Mouse (Mus musculus) stomach, embryonic 15.5 days (tissue): ENCODE results near the gene Zfp423. TPM values are rescaled to one million over a fixed set of nuclear protein-coding genes. Genes with fewer than 3 reads are reported as not detected.

ENCODE experiments used
- ATAC-seq: fragments of 200-750 bp; cut with Nextera tagmentation; 2 replicates; pipeline ENCODE4 v1.8.0; 2017; ENCODE audit warnings: low read depth, moderate number of reproducible peaks, moderate TSS enrichment; ENCODE audit not compliant: insufficient read depth, low FRiP score
- H3K27ac ChIP-seq: fragments of 300-500 bp; sonication (generic); 2 replicates; pipeline ENCODE4 v1.5.1; 2015; ENCODE audit warnings: mild to moderate bottlenecking, inconsistent platforms
- H3K27me3 ChIP-seq: fragments of 300-500 bp; sonication (generic); replicated peaks from 2 replicates; pipeline ENCODE4 v1.6.1; 2015; ENCODE audit warnings: inconsistent platforms
- H3K36me3 ChIP-seq: fragments of 300-500 bp; sonication (generic); 2 replicates; pipeline ENCODE4 v1.6.1; 2015; ENCODE audit warnings: inconsistent platforms
- H3K4me1 ChIP-seq: fragments of 300-500 bp; sonication (generic); 2 replicates; pipeline ENCODE4 v1.6.1; 2015; ENCODE audit warnings: inconsistent platforms
- H3K4me2 ChIP-seq: fragments of 300-500 bp; sonication (generic); 2 replicates; pipeline ENCODE4 v1.6.1; 2015; ENCODE audit warnings: mild to moderate bottlenecking, inconsistent platforms
- H3K4me3 ChIP-seq: fragments of 300-500 bp; sonication (generic); replicated peaks from 2 replicates; pipeline ENCODE4 v1.5.1; 2015; ENCODE audit warnings: inconsistent platforms
- H3K9ac ChIP-seq: fragments of 300-500 bp; sonication (generic); 2 replicates; pipeline ENCODE4 v1.6.1; 2015; ENCODE audit warnings: inconsistent platforms
- H3K9me3 ChIP-seq: fragments of 300-500 bp; sonication (generic); 2 replicates; pipeline ENCODE4 v1.6.1; 2016; ENCODE audit warnings: inconsistent platforms
- WGBS: fragments of 180-500 bp; shearing (Covaris S2); methylation state at CpG from one replicate; pipeline ENCODE4 v1.1.7; 2015; 5-methylcytosine and 5-hydroxymethylcytosine counted together
- polyA plus RNA-seq: library from polyadenylated mRNA; unstranded; fragments of >200 nt; fragmentation: Nextera tagmentation; extraction: Ambion mirVana; gene quantifications from 2 replicates; pipeline ENCODE4 v1.2.1, GENCODE M21; 2015

The Zfp423 gene
- polyA plus RNA-seq, result 9.3 and 9.6 TPM in 2 replicates

DNA sequence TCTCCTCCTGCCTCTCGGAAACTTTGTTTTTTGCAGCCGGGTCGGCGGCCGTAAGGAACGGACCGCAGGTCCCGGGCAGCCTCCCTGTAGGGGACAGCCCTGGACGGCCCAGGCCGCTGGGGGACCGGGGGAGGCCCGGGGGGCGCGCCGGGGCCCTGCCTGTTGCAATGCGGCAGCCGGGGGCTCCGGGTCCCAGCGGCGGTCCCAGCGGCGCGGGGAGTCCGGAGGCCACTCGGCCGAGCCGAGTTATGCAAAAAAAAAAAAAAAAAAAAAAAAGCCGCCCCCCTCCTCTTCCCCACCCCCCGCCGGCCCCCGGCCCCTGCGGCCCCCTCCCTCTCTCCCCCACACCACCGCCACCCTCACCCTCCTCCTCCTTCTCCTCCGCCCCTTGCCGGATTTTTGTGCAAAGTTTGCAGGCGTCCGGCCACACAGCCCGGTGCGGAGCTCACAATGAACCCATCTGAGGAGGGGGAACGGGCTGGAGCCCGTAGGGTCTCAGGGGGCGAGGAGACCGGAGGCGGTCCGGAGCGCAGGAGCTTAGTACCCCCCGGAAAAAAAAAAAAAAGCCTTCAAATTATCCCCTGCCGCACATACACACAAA is at the start of gene Zfp423:
Gene Zfp423, minus strand, starts transcription at position 276 of the 601 bp plus-strand sequence.
- H3K27ac ChIP-seq, result peak within 1 kb of the TSS; percentile 98
- peak within 1 kb of the TSS; percentile 83 for H3K4me3 ChIP-seq
- no peaks in the 10 kb centered on the region for H3K9me3 ChIP-seq
- H3K9ac ChIP-seq, result peak within 1 kb of the TSS; percentile 80
- peaks cover 24% of the 10 kb centered on the region for H3K27me3 ChIP-seq
- ATAC-seq, result 0 out of 2 replicates have a peak, but pooled peaks have one; percentile 11
- peak within 1 kb of the TSS; percentile 97 for H3K4me2 ChIP-seq
- 0% methylated on average over 28 of the region's 48 CpGs for WGBS
- peaks cover 36% of the 10 kb centered on the region for H3K4me1 ChIP-seq
- H3K36me3 ChIP-seq, result no peaks in the 10 kb centered on the region

DNA sequence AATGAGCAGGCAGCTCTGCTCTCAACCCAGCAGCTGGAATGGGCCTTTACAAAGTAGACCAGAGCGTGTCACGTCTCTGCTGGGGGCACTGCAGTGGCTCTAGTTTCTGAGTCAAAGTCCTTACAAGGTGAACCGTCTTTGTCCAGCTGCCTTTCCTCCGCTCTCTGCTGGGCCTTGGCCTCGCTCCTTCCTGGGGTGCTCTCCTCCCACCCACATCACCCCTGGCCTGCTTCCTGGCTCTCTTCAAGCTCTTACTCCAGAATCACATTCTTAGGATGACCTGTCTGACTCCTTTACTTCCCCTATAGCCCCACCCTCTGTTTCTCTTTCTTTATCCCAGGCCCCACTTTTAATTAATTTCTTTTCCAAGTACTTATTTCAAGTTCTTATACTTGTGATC is 47.4 kb upstream of the Zfp423 start:
- 66% methylated on average over 5 of the region's 5 CpGs for WGBS
- H3K9ac ChIP-seq, result no peak overlapping the region
- H3K9me3 ChIP-seq, result no peaks in the 10 kb centered on the region
- no peak overlapping the region for H3K4me3 ChIP-seq
- H3K36me3 ChIP-seq, result no peaks in the 10 kb centered on the region
- no peak overlapping the region for H3K4me2 ChIP-seq
- no peak for ATAC-seq
- H3K27ac ChIP-seq, result no peak overlapping the region
- 0 out of 2 replicates have a peak, but pooled peaks cover 3% of the 10 kb centered on the region for H3K4me1 ChIP-seq
- H3K27me3 ChIP-seq, result no peaks in the 10 kb centered on the region

DNA sequence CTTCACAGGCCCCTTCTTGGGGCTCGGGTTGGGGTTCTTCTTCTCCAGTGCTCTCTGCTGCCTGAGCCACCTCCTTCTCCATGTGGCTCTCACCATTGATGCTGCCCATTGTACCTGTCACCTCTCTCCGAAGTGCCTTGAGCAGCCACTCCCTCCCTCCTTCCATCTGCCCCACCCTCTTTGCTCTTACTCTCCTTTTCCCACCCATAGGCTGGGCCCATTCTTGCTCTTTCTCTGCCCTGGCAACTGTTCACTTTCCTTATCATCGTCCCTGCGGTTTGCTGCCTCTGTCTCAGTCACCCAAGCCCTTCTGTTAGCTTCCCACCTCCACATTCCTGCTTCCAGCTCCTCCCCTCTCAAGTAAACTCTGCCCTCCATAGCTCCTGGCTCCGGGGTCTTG is 25.4 kb upstream of the Zfp423 start:
- ATAC-seq, result peak; percentile 68
- no peak overlapping the region for H3K4me2 ChIP-seq
- H3K9me3 ChIP-seq, result no peaks in the 10 kb centered on the region
- H3K27ac ChIP-seq, result no peak overlapping the region
- no peak overlapping the region for H3K9ac ChIP-seq
- peaks cover 8% of the 10 kb centered on the region; the same call in 1 of the 2 replicates for H3K4me1 ChIP-seq
- no peak overlapping the region for H3K4me3 ChIP-seq
- no peaks in the 10 kb centered on the region for H3K36me3 ChIP-seq
- no peaks in the 10 kb centered on the region for H3K27me3 ChIP-seq
- 22% methylated on average over 5 of the region's 5 CpGs for WGBS

DNA sequence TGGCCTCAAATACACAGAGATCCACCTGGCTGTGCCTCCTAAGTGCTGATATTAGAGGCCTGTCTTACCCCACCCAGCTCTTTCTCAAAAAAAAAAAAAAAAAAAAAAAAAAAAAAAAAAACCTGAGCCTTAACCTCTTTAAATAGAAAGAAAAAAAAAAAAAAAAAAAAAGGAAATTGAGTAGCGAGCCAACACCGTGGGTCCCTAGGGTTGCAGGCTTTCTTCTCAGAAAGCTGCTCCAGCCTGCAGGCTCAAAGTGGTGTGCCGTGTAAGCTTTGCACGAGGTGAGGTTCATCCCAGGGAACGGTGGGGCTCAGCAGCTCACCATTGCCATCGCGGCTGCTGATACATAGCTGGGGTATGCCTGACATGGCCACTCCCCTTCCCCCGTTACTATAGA is 24.6 kb upstream of the Zfp423 start:
- H3K9me3 ChIP-seq, result no peaks in the 10 kb centered on the region
- H3K27me3 ChIP-seq, result no peaks in the 10 kb centered on the region
- H3K36me3 ChIP-seq, result no peaks in the 10 kb centered on the region
- peaks cover 8% of the 10 kb centered on the region; the same call in 1 of the 2 replicates for H3K4me1 ChIP-seq
- no peak overlapping the region for H3K9ac ChIP-seq
- 43% methylated on average over 8 of the region's 8 CpGs for WGBS
- H3K4me3 ChIP-seq, result no peak overlapping the region
- no peak overlapping the region for H3K4me2 ChIP-seq
- ATAC-seq, result no peak
- H3K27ac ChIP-seq, result no peak overlapping the region

DNA sequence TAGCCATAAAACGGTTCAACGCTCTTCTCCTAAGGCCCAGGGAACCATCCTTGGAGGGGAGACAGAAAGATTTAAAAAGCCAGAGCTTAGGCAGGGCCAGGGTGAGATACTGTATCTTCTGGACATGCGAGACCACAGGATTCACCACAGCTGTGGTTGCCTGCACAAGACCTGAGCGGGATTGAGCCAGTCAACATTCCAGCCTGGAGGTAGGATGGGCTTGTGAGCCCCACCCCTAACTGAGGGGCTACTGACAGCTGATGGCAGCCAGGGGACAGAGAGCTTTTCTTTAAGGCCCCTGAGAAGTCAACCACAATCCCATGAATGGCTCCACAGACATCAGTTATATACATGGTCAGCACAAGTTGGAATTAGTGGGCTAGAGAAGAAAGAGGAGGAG is 23.5 kb upstream of the Zfp423 start:
- no peaks in the 10 kb centered on the region for H3K27me3 ChIP-seq
- WGBS, result 79% methylated on average over 4 of the region's 4 CpGs

DNA sequence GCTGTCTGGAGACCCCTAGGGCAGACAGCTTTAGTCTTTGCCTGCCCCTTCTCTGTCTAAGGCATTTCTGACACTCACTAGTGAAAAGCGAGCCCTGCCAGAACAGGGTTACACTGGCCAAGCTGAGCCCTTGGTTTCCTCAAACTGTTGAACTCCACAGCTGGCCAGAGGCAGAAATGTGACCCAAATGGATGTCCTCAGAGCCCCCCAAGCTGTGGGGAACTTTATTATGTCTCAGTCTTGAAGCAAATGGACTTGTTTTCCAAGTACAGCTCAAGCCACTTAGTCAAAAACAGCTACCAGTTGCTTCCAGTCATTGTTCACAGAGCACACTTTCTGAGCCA is 16.0 kb upstream of the Zfp423 start:
- peaks cover 19% of the 10 kb centered on the region for H3K4me1 ChIP-seq
- 0 out of 2 replicates have a peak overlapping the region, but pooled peaks have one; percentile 17 for H3K27ac ChIP-seq
- no peaks in the 10 kb centered on the region for H3K27me3 ChIP-seq
- H3K4me3 ChIP-seq, result no peak overlapping the region
- H3K9ac ChIP-seq, result no peak overlapping the region
- no peaks in the 10 kb centered on the region for H3K9me3 ChIP-seq
- ATAC-seq, result no peak
- peak overlapping the region; percentile 61 for H3K4me2 ChIP-seq
- 36% methylated on average over 1 of the region's 1 CpGs for WGBS
- H3K36me3 ChIP-seq, result no peaks in the 10 kb centered on the region

More for the DNA sequence above, 23.5 kb upstream of the Zfp423 start:
- Histone ChIP-seq H3K36me3 (no peaks in the 10 kb centered on the region), H3K9ac (no peak overlapping the region), H3K4me3 (no peak overlapping the region), H3K9me3 (no peaks in the 10 kb centered on the region), H3K27ac (no peak overlapping the region), H3K4me2 (no peak overlapping the region), H3K4me1 (peaks cover 8% of the 10 kb centered on the region; the same call in 1 of the 2 replicates)
- no peak for ATAC-seq

DNA sequence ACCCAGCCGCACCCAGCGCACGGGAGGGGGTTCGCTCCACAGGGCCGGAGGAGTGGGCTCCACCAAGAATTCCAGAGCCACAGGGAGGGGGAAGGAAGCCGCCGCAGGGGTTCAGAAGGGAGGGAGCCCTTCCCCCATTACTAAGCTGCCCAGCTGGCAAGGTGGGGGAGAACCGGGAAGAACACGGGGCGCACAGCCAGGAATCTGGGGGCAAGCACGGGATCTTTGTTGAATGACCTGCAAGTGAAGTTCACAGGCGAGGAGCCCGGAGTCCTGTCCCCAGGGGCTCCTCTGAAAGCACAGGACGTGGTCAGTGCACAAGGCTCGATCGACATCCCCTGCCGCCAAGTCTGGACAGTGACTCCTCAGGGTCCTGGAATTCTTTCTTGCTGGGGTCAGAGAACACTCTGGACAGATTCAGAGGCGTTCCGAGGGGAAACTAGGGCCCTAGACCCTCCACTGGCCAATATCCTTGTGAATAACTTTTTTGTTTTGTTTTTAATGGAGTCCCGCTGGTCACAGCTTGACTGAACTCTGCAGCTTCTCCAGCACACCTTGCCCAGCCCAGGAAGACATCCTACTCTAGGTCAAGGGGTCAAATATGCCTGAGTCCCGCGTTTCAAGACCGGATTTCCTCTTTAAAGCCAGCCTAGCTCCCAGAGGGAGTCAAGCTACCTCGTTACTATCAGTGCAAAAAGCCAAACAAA is 15.5 kb upstream of the Zfp423 start:
- 6% methylated on average over 24 of the region's 24 CpGs for WGBS
- H3K4me3 ChIP-seq, result peak overlapping the region; percentile 23
- no peak overlapping the region for H3K9ac ChIP-seq
- H3K27me3 ChIP-seq, result no peaks in the 10 kb centered on the region
- no peaks in the 10 kb centered on the region for H3K36me3 ChIP-seq
- 0 out of 2 replicates have a peak, but pooled peaks have one; percentile 50 for ATAC-seq
- 0 out of 2 replicates have a peak overlapping the region, but pooled peaks have one; percentile 17 for H3K27ac ChIP-seq
- peaks cover 19% of the 10 kb centered on the region for H3K4me1 ChIP-seq
- peak overlapping the region; percentile 61 for H3K4me2 ChIP-seq
- no peaks in the 10 kb centered on the region for H3K9me3 ChIP-seq

DNA sequence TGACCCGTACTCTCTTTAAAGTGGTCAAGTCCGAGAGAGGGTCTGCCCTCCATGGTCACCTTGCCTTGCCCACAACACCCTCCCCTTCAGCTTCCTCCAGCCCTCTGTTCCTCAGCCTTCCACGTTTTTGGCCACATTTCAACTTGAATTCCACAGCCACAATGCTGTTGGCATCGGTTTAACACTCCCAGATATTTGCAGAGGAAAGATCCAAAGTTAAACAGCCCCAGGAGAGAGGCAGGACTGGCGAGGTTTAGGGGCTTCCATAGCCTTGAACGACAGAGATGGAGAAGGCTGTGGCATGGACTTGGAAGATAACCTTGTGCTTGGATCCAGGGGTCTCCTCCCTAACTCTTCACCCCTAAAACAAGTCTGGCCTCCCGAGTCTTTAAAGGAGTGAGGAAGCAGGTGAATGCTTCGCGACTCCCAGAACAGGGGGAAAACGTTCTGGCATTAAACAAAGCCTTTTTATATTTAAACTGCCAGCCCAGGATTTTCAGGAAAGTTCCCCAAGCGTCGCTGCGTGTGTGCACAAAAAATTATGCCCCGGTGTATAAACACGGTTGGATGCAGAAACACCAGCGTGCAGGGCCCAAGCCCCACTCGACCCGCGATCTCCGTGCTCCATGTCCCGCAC is 14.8 kb upstream of the Zfp423 start:
- Histone ChIP-seq H3K36me3 (no peaks in the 10 kb centered on the region), H3K4me2 (peak overlapping the region; percentile 61), H3K9me3 (no peaks in the 10 kb centered on the region), H3K4me1 (peaks cover 19% of the 10 kb centered on the region), H3K4me3 (peak overlapping the region; percentile 23), H3K9ac (no peak overlapping the region), H3K27me3 (no peaks in the 10 kb centered on the region), H3K27ac (peak overlapping the region; percentile 12; the same call in 1 of the 2 replicates)
- 7% methylated on average over 21 of the region's 21 CpGs for WGBS
- no peak for ATAC-seq

DNA sequence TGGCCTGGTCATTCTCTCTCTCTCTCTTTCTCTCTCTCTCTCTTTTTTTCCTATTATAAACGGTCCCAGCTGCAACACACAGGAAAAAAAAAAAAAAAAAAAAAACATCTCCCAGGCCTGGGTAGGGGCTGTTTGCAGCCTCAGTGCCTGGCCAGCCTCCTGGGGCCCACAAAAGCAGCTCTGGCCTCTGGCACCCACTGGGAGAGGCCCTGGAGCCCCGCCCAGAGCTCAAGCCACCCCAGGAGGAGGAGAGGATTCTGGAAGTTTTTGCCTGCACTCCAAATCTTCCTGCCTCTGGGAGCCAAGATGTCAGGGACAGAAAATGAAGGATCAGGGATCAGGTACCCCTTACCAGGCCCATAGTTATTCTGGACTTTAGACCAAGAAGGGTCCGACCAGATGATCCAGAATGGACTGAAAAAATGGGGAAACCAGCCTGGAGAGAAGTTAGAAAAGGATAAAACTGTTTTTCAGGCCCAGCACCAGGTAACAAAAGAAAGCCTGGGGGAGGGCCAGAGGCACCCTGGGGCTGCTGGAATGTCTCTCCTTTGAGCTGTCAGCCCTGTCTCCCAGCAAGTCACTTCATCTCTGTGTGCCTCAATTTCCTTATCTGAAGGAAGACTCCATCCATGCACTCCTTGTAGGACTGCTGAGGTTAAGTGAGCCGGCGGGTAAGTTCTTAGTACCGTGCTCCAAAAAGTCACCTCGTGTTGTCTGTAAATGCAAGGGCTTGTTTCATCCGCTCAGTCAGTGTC is 8.6 kb upstream of the Zfp423 start:
- Histone ChIP-seq H3K4me2 (no peak overlapping the region), H3K36me3 (no peaks in the 10 kb centered on the region), H3K27ac (no peak overlapping the region), H3K27me3 (peaks cover 2% of the 10 kb centered on the region), H3K4me3 (no peak overlapping the region), H3K9ac (no peak overlapping the region), H3K4me1 (peaks cover 11% of the 10 kb centered on the region; the same call in 1 of the 2 replicates), H3K9me3 (no peaks in the 10 kb centered on the region)
- no peak for ATAC-seq
- WGBS, result 58% methylated on average over 8 of the region's 8 CpGs

DNA sequence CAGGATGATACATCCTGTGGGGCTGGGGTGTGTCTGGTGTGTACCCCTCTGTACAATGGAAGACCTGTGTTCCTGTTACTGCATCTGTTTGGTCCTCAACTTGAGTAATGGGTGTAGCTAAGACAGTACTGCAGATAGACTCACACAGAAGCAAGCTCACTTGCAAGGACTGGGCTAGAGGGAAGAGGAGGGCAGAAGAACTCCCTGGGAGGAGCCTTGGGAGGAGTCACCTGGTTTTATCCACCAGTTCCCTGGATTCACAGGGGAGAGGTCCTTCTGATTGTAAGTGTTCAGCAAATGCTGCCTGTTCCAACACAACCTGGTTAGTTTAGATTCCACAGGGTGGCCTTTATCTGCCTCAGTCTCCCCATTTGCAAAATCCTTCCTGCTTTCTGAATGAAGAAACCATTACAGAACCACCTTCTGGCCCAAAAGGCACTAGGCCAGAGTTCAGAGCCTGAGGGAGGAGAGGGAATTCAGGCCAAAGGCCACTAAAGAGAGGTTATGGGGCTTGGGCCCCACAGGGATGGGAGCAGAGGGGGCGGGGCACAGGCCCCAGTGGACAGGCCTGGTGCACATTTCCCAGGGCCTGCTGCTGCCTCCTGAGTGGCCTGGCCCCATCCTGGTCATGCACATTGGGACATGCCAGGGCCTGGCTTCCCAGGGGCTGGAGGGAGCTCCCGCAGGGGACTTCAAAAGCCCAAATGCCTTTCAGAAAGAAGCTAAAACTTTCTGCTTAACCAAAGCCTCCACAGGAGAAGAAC is 7.8 kb upstream of the Zfp423 start:
- H3K27me3 ChIP-seq, result peaks cover 10% of the 10 kb centered on the region
- H3K36me3 ChIP-seq, result no peaks in the 10 kb centered on the region
- no peak overlapping the region for H3K4me3 ChIP-seq
- H3K4me2 ChIP-seq, result no peak overlapping the region
- H3K4me1 ChIP-seq, result peaks cover 19% of the 10 kb centered on the region
- H3K9me3 ChIP-seq, result no peaks in the 10 kb centered on the region
- H3K9ac ChIP-seq, result no peak overlapping the region
- 0 out of 2 replicates have a peak, but pooled peaks have one; percentile 31 for ATAC-seq
- 31% methylated on average over 2 of the region's 2 CpGs for WGBS
- peak overlapping the region; percentile 40; the same call in 1 of the 2 replicates for H3K27ac ChIP-seq
